Mouse (Mus musculus) kidney, embryonic 14.5 days (tissue): ENCODE data around the gene Ube2v1. TPM values are rescaled to one million over a fixed set of nuclear protein-coding genes. Genes with fewer than 3 reads are reported as not detected.
"Not testable (repeated sequence)": the region's sequence is repeated elsewhere in the genome, so short reads cannot be mapped to it uniquely, and the experiment has no call there.

Experiments used
- ATAC-seq: fragments of 200-750 bp; cut with Nextera tagmentation; 2 replicates; pipeline ENCODE4 v1.8.0; 2017; ENCODE audit warnings: moderate number of reproducible peaks, mild to moderate bottlenecking, moderate TSS enrichment, moderate library complexity; ENCODE audit not compliant: low FRiP score, low TSS enrichment
- H3K27ac ChIP-seq: fragments of 300-500 bp; sonication (generic); 2 replicates; pipeline ENCODE4 v1.5.1; 2014; ENCODE audit warnings: low read depth, mild to moderate bottlenecking, low read length, moderate library complexity, mixed read lengths
- H3K27me3 ChIP-seq: fragments of 300-500 bp; sonication (generic); 2 replicates; pipeline ENCODE4 v1.6.1; 2014; ENCODE audit warnings: mild to moderate bottlenecking, low read length; ENCODE audit not compliant: control insufficient read depth, insufficient read depth
- H3K36me3 ChIP-seq: fragments of 300-500 bp; sonication (generic); 2 replicates; pipeline ENCODE4 v1.6.1; 2014; ENCODE audit warnings: low read length, mixed read lengths; ENCODE audit not compliant: control insufficient read depth, insufficient read depth
- H3K4me1 ChIP-seq: fragments of 300-500 bp; sonication (generic); 2 replicates; pipeline ENCODE4 v1.6.1; 2014; ENCODE audit warnings: low read length, mixed read lengths; ENCODE audit not compliant: control insufficient read depth, insufficient read depth
- H3K4me2 ChIP-seq: fragments of 300-500 bp; sonication (generic); replicated peaks from 2 replicates; pipeline ENCODE4 v1.6.1; 2014; ENCODE audit warnings: low read depth, mild to moderate bottlenecking, low read length
- H3K4me3 ChIP-seq: fragments of 300-500 bp; sonication (generic); 2 replicates; pipeline ENCODE4 v1.5.1; 2014; ENCODE audit warnings: mild to moderate bottlenecking, low read length
- H3K9ac ChIP-seq: fragments of 300-500 bp; sonication (generic); 2 replicates; pipeline ENCODE4 v1.6.1; 2014; ENCODE audit warnings: low read depth, mild to moderate bottlenecking, low read length, moderate library complexity
- H3K9me3 ChIP-seq: fragments of 300-500 bp; sonication (generic); 2 replicates; pipeline ENCODE4 v1.6.1; 2016; ENCODE audit warnings: low read length; ENCODE audit not compliant: control insufficient read depth
- WGBS: fragments of 180-500 bp; shearing (Covaris S2); extraction: QIAGEN DNeasy Blood & Tissue Kit; methylation state at CpG from one replicate; pipeline ENCODE4 v1.1.7; 2014; 5-methylcytosine and 5-hydroxymethylcytosine counted together
- polyA plus RNA-seq: library from polyadenylated mRNA; unstranded; fragments of >200 nt; fragmentation: Nextera tagmentation; extraction: Ambion mirVana; gene quantifications from 2 replicates; pipeline ENCODE4 v1.2.1, GENCODE M21; 2014

Ube2v1 gene
- polyA plus RNA-seq, 1 experiment from 2014 or later, result 283 TPM

DNA sequence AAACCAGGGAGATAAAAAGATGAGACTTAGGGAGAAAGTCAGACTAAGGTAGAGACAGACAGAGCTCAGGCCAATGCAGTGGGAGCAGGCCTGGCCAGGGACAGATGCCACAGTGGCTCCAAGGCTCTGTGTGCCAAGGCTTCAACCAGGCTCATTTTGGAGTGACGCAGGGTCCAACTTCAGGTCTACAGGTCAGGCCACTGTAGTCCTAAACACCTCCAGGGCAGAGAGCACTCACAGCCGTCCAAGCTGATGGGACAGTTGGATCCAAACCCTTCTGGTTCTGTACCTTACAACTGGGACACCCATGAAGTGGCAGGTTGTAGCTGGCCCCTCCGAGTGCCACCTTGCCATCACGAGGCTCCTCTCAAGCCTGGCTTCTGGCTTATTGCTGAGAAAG is 26.1 kb upstream of the Ube2v1 start:
- Histone ChIP-seq H3K27me3 (no peaks in the 10 kb centered on the region), H3K9me3 (no peaks in the 10 kb centered on the region), H3K9ac (no peak overlapping the region), H3K27ac (no peak overlapping the region), H3K4me1 (peaks cover 19% of the 10 kb centered on the region), H3K4me2 (no peak overlapping the region), H3K4me3 (no peak overlapping the region), H3K36me3 (peaks cover 21% of the 10 kb centered on the region; the same call in 1 of the 2 replicates)
- WGBS, result 81% methylated on average over 4 of the region's 4 CpGs
- no peak for ATAC-seq

DNA sequence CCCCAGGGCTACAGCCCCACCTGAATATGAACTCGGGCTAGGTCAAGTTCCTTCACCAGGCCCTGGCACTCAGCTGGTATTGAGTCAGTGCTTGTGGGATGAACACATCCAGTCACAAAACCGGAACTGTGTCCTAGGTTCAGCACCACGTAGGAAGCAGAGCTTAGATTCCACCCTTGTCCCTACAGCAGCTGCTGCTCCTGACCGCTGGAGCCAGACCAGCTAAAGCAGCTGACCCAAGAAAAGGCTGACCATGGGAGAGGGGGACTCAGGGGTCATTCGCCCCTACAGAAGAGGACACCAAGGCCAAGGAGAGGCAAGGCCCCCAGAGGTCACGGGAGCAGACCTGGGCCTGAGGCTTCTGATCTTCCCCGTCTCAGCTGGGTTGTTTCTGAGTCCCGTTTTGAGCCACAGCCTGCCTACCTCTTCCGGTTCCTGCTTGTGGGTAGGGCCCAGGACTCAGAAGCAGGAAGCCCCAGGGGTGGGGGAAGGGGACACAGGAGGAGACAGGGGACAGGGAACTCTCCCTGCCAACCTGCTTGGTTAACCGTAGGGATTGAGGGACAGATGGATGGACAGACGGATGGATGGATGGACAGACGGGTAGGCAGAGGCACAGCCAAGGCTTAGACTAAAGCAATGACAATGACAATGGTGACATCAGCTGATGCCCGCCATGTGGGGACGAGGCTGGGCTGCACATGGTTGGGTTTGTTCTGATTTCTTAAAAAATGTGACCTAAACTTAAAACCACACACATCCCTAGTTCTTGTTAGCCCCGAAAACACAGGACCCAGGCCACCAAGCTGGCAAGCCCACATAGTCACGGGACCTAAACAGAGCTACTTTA is 25.0 kb upstream of the Ube2v1 start:
- Histone ChIP-seq H3K27me3 (no peaks in the 10 kb centered on the region), H3K9ac (peak overlapping the region; percentile 4; the same call in 1 of the 2 replicates), H3K36me3 (peaks cover 28% of the 10 kb centered on the region; the same call in 1 of the 2 replicates), H3K4me1 (peaks cover 16% of the 10 kb centered on the region), H3K4me2 (no peak overlapping the region), H3K4me3 (no peak overlapping the region), H3K27ac (0 out of 2 replicates have a peak overlapping the region, but pooled peaks have one; percentile 24), H3K9me3 (no peaks in the 10 kb centered on the region)
- no peak for ATAC-seq
- 72% methylated on average over 16 of the region's 16 CpGs for WGBS

DNA sequence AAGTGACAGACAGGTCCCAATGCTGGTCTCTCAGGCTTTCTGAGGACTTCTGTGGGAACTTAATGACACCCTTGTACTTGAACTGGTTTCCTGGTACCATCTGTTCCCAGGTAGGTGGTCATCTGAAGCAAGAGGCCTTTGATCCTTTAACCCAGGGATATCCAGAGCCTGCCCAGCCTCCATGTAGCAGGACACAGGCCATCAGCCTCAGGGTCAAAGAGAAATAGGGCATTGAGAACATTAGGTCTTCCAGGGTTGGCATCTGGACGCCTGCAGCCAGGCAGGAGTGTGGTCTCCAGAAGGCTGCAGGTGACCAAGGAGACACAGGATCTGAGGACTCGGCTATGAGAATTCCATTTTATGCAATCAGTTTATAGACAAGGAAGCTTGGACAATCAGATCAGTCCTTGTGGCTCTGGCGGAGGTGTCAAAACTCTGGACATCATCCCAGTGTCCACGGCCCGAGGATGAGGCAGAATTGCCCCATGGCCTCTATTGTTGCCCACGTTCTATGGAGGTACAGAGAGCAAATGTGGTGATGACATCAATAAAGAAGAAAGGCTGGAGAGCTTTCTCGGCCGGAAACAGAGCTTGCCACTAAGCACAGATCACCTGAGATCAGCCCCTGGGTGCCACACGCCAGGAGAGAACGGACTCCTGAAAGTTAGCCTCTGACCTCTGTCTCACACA is 23.2 kb upstream of the Ube2v1 start:
- Histone ChIP-seq H3K4me2 (no peak overlapping the region), H3K27ac (no peak overlapping the region), H3K4me1 (peaks cover 14% of the 10 kb centered on the region), H3K36me3 (peaks cover 36% of the 10 kb centered on the region; the same call in 1 of the 2 replicates), H3K9me3 (no peaks in the 10 kb centered on the region), H3K27me3 (no peaks in the 10 kb centered on the region), H3K9ac (no peak overlapping the region), H3K4me3 (no peak overlapping the region)
- ATAC-seq, result no peak
- WGBS, result 74% methylated on average over 10 of the region's 10 CpGs

GRCm38 (mm10) chr2:167652694-167653093 is 20.8 kb upstream of the Ube2v1 start:
- peaks cover 47% of the 10 kb centered on the region; the same call in 1 of the 2 replicates for H3K36me3 ChIP-seq
- 87% methylated on average over 7 of the region's 7 CpGs for WGBS
- H3K27me3 ChIP-seq, result no peaks in the 10 kb centered on the region
- no peak overlapping the region for H3K9ac ChIP-seq
- peaks cover 4% of the 10 kb centered on the region; the same call in 1 of the 2 replicates for H3K4me1 ChIP-seq
- no peak overlapping the region for H3K4me3 ChIP-seq
- ATAC-seq, result no peak
- no peaks in the 10 kb centered on the region for H3K9me3 ChIP-seq
- H3K4me2 ChIP-seq, result no peak overlapping the region
- no peak overlapping the region for H3K27ac ChIP-seq

DNA sequence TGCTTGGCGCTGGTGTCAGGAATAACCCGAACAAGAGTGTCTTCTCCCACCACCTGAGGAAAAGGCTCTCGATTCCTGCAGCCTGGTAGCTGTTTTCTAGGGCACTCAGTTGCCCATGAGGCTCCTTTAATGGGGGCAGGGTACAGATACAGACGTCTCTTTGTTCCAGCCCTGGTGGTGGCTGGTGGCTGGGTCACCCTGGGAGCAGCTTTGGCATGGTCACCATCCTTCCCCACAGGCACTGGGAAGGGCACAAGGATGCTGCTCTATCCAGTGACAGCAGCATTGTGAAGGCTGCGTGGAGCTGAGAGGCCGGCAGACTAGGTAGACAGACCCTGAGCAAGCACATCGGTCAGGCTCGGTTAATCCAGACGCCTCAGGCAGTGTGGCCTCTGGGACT is 19.7 kb upstream of the Ube2v1 start:
- Histone ChIP-seq H3K27me3 (no peaks in the 10 kb centered on the region), H3K4me1 (peaks cover 3% of the 10 kb centered on the region; the same call in 1 of the 2 replicates), H3K9ac (no peak overlapping the region), H3K27ac (no peak overlapping the region), H3K4me3 (no peak overlapping the region), H3K9me3 (no peaks in the 10 kb centered on the region), H3K4me2 (no peak overlapping the region), H3K36me3 (peaks cover 47% of the 10 kb centered on the region; the same call in 1 of the 2 replicates)
- 87% methylated on average over 9 of the region's 9 CpGs for WGBS
- no peak for ATAC-seq

GRCm38 (mm10) chr2:167649290-167650032 is 17.6 kb upstream of the Ube2v1 start:
- ATAC-seq, result no peak
- Histone ChIP-seq H3K36me3 (peaks cover 57% of the 10 kb centered on the region), H3K27me3 (no peaks in the 10 kb centered on the region), H3K4me3 (no peak overlapping the region), H3K4me1 (no peaks in the 10 kb centered on the region), H3K4me2 (no peak overlapping the region), H3K9me3 (no peaks in the 10 kb centered on the region), H3K27ac (no peak overlapping the region), H3K9ac (no peak overlapping the region)
- WGBS, result 86% methylated on average over 12 of the region's 12 CpGs

DNA sequence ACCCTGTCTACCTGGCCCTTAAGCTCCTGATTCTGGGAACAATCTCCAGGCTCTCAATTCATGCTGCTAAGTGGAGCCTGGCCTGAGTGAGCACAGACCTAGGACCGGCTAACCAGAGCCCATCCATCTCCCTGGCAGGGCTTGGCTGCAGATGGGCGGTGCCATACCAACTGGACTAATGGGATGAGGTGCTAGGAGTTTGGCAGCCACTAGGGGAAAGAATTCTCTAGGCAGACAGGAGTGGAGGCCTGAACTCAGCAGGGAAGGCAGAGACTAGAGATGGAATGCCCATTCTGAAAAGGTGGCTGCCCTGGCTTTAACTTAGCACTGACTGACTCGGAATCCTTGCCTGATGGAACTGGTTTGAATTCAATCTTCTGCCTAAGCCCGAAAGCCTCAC is 14.5 kb upstream of the Ube2v1 start:
- Histone ChIP-seq H3K27me3 (no peaks in the 10 kb centered on the region), H3K4me1 (no peaks in the 10 kb centered on the region), H3K4me2 (no peak overlapping the region), H3K36me3 (peaks cover 39% of the 10 kb centered on the region), H3K9ac (no peak overlapping the region), H3K27ac (no peak overlapping the region), H3K9me3 (no peaks in the 10 kb centered on the region), H3K4me3 (no peak overlapping the region)
- no peak for ATAC-seq
- 68% methylated on average over 4 of the region's 4 CpGs for WGBS

DNA sequence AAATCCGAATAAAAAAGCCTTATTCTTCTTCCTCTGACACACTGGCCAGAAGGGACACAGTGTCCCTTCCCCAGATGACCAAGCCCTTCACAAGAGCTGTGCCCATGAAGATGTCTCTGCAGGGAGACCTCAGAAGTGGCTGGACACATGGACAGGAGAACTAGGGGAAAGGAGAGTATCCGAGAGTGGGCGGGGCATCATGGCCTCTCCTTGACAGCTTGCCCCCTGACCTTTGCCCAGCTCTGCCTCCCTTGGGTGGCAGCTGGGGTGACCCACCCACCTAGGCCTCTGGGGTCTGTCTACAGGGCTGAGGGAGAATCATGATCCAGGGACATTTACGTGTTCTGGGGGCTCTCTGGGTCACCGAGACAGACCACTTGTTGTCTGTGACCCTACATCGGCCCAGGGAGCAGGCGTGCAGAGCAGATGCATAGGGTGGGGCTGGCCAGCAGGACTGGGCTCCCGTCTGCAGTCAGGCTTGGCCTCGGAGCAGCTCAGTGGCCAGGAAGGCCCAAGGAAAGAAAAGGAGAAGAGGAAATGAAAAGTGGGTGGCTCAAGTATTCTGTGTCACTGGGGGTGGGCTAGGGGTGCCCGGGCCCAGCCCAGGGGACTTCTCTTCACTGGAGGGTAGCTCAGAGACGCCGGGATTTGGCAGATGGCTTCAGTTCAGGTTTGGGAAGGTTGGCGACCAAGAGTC is 11.6 kb upstream of the Ube2v1 start:
- H3K27me3 ChIP-seq, H3K4me3 ChIP-seq, H3K9ac ChIP-seq, H3K9me3 ChIP-seq, ATAC-seq, H3K4me2 ChIP-seq, H3K27ac ChIP-seq, H3K4me1 ChIP-seq: not testable (repeated sequence)
- peaks cover 29% of the 10 kb centered on the region for H3K36me3 ChIP-seq
- WGBS, result 81% methylated on average over 13 of the region's 13 CpGs
